Mouse (Mus musculus) limb, embryonic 12.5 days (tissue): Measurements from ENCODE around the gene Donson. TPM values are rescaled to one million over a fixed set of nuclear protein-coding genes. Genes with fewer than 3 reads are reported as not detected.

Experiments used
- ATAC-seq: fragments of 200-750 bp; cut with Nextera tagmentation; 2 replicates; pipeline ENCODE4 v1.8.0; 2017; ENCODE audit warnings: low read depth, moderate TSS enrichment; ENCODE audit not compliant: insufficient number of reproducible peaks, insufficient read depth, low FRiP score, low TSS enrichment
- H3K27ac ChIP-seq: fragments of 300-500 bp; sonication (generic); 2 replicates; pipeline ENCODE4 v1.5.1; 2016; ENCODE audit warnings: mild to moderate bottlenecking, moderate library complexity
- H3K27me3 ChIP-seq: fragments of 300-500 bp; sonication (generic); 2 replicates; pipeline ENCODE4 v1.6.1; 2016; ENCODE audit warnings: mild to moderate bottlenecking, moderate library complexity
- H3K36me3 ChIP-seq: fragments of 300-500 bp; sonication (generic); 2 replicates; pipeline ENCODE4 v1.6.1; 2016; ENCODE audit warnings: mild to moderate bottlenecking, moderate library complexity
- H3K4me1 ChIP-seq: fragments of 300-500 bp; sonication (generic); replicated peaks from 2 replicates; pipeline ENCODE4 v1.6.1; 2016
- H3K4me2 ChIP-seq: fragments of 300-500 bp; sonication (generic); 2 replicates; pipeline ENCODE4 v1.6.1; 2016; ENCODE audit warnings: mild to moderate bottlenecking, moderate library complexity
- H3K4me3 ChIP-seq: fragments of 300-500 bp; sonication (generic); replicated peaks from 2 replicates; pipeline ENCODE4 v1.5.1; 2016; ENCODE audit warnings: mild to moderate bottlenecking
- H3K9ac ChIP-seq: fragments of 300-500 bp; sonication (generic); replicated peaks from 2 replicates; pipeline ENCODE4 v1.6.1; 2016; ENCODE audit warnings: mild to moderate bottlenecking, moderate library complexity
- H3K9me3 ChIP-seq: fragments of 300-500 bp; sonication (generic); 2 replicates; pipeline ENCODE4 v1.6.1; 2016; ENCODE audit warnings: mild to moderate bottlenecking, moderate library complexity
- WGBS: fragments of 180-500 bp; shearing (Covaris S2); methylation state at CpG from one replicate; pipeline ENCODE4 v1.1.7; 2016; 5-methylcytosine and 5-hydroxymethylcytosine counted together
- polyA plus RNA-seq: library from polyadenylated mRNA; unstranded; fragments of >200 nt; fragmentation: Nextera tagmentation; extraction: Ambion mirVana; gene quantifications from 2 replicates; pipeline ENCODE4 v1.2.1, GENCODE M21; 2016

Donson gene
- polyA plus RNA-seq, 1 experiment from 2014 or later, result 36.2 TPM

GRCm38 (mm10) chr16:91717399-91717798 is 28.8 kb upstream of the Donson start:
- H3K9me3 ChIP-seq, result no peaks in the 10 kb centered on the region
- H3K27ac ChIP-seq, result no peak overlapping the region
- H3K9ac ChIP-seq, result no peak overlapping the region
- H3K4me1 ChIP-seq, result no peaks in the 10 kb centered on the region
- H3K4me3 ChIP-seq, result no peak overlapping the region
- 78% methylated on average over 4 of the region's 4 CpGs for WGBS
- H3K36me3 ChIP-seq, result peaks cover 81% of the 10 kb centered on the region
- no peak overlapping the region for H3K4me2 ChIP-seq
- H3K27me3 ChIP-seq, result no peaks in the 10 kb centered on the region
- no peak for ATAC-seq

GRCm38 (mm10) chr16:91716927-91717349 is 28.4 kb upstream of the Donson start:
- Histone ChIP-seq H3K4me1 (no peaks in the 10 kb centered on the region), H3K4me2 (no peak overlapping the region), H3K27ac (no peak overlapping the region), H3K9ac (no peak overlapping the region), H3K27me3 (no peaks in the 10 kb centered on the region), H3K4me3 (no peak overlapping the region), H3K9me3 (no peaks in the 10 kb centered on the region), H3K36me3 (peaks cover 85% of the 10 kb centered on the region)
- 86% methylated on average over 11 of the region's 11 CpGs for WGBS
- no peak for ATAC-seq

GRCm38 (mm10) chr16:91710241-91710640 is 21.7 kb upstream of the Donson start:
- H3K27ac ChIP-seq, result no peak overlapping the region
- H3K4me3 ChIP-seq, result no peak overlapping the region
- no peak overlapping the region for H3K4me2 ChIP-seq
- peaks cover 83% of the 10 kb centered on the region for H3K36me3 ChIP-seq
- H3K27me3 ChIP-seq, result no peaks in the 10 kb centered on the region
- no peaks in the 10 kb centered on the region for H3K9me3 ChIP-seq
- no peak overlapping the region for H3K9ac ChIP-seq
- no peaks in the 10 kb centered on the region for H3K4me1 ChIP-seq
- 89% methylated on average over 7 of the region's 7 CpGs for WGBS
- ATAC-seq, result no peak

- Histone ChIP-seq H3K36me3 (peaks cover 64% of the 10 kb centered on the region), H3K27me3 (no peaks in the 10 kb centered on the region), H3K9me3 (no peaks in the 10 kb centered on the region), H3K4me1 (peaks cover 6% of the 10 kb centered on the region; the same call in 1 of the 2 replicates), H3K4me3 (no peak overlapping the region), H3K4me2 (no peak overlapping the region), H3K9ac (no peak overlapping the region), H3K27ac (0 out of 2 replicates have a peak overlapping the region, but pooled peaks have one; percentile 51)
- WGBS, result 82% methylated on average over 14 of the region's 14 CpGs
- no peak for ATAC-seq
These were observed 16.2 kb upstream of the Donson start for GRCm38 (mm10) chr16:91704603-91705340.

GRCm38 (mm10) chr16:91702771-91703188 is 14.2 kb upstream of the Donson start:
- WGBS, result 58% methylated on average over 3 of the region's 3 CpGs
- ATAC-seq, result no peak

GRCm38 (mm10) chr16:91701908-91702307 is 13.3 kb upstream of the Donson start:
- H3K4me1 ChIP-seq, result peaks cover 6% of the 10 kb centered on the region; the same call in 1 of the 2 replicates
- no peak overlapping the region for H3K4me2 ChIP-seq
- no peaks in the 10 kb centered on the region for H3K27me3 ChIP-seq
- H3K27ac ChIP-seq, result no peak overlapping the region
- no peaks in the 10 kb centered on the region for H3K9me3 ChIP-seq
- H3K9ac ChIP-seq, result no peak overlapping the region
- 69% methylated on average over 13 of the region's 13 CpGs for WGBS
- peaks cover 66% of the 10 kb centered on the region for H3K36me3 ChIP-seq
- no peak overlapping the region for H3K4me3 ChIP-seq
- no peak for ATAC-seq

More at GRCm38 (mm10) chr16:91702771-91703188, 14.2 kb upstream of the Donson start:
- no peak overlapping the region for H3K4me2 ChIP-seq
- peaks cover 6% of the 10 kb centered on the region; the same call in 1 of the 2 replicates for H3K4me1 ChIP-seq
- H3K4me3 ChIP-seq, result no peak overlapping the region
- peaks cover 66% of the 10 kb centered on the region for H3K36me3 ChIP-seq
- no peak overlapping the region for H3K9ac ChIP-seq
- H3K27me3 ChIP-seq, result no peaks in the 10 kb centered on the region
- H3K9me3 ChIP-seq, result no peaks in the 10 kb centered on the region
- H3K27ac ChIP-seq, result 0 out of 2 replicates have a peak overlapping the region, but pooled peaks have one; percentile 12

- no peak overlapping the region for H3K27ac ChIP-seq
- H3K36me3 ChIP-seq, result peaks cover 58% of the 10 kb centered on the region
- peaks cover 14% of the 10 kb centered on the region for H3K4me1 ChIP-seq
- no peaks in the 10 kb centered on the region for H3K9me3 ChIP-seq
- H3K9ac ChIP-seq, result no peak overlapping the region
- 90% methylated on average over 1 of the region's 1 CpGs for WGBS
- ATAC-seq, result no peak
- H3K4me2 ChIP-seq, result no peak overlapping the region
- H3K4me3 ChIP-seq, result no peak overlapping the region
- no peaks in the 10 kb centered on the region for H3K27me3 ChIP-seq
These were observed 10.4 kb upstream of the Donson start for GRCm38 (mm10) chr16:91698995-91699394.

- ATAC-seq, result no peak
- 47% methylated on average over 8 of the region's 8 CpGs for WGBS
These were observed 6.7 kb upstream of the Donson start for GRCm38 (mm10) chr16:91695108-91695755.

GRCm38 (mm10) chr16:91694455-91695084 is 6.0 kb upstream of the Donson start:
- Histone ChIP-seq H3K36me3 (peaks cover 40% of the 10 kb centered on the region), H3K4me3 (no peak overlapping the region), H3K27me3 (no peaks in the 10 kb centered on the region), H3K4me2 (no peak overlapping the region), H3K4me1 (peaks cover 11% of the 10 kb centered on the region; the same call in 1 of the 2 replicates), H3K27ac (no peak overlapping the region), H3K9me3 (no peaks in the 10 kb centered on the region), H3K9ac (no peak overlapping the region; the same call in 1 of the 2 replicates)
- peak; percentile 71 for ATAC-seq
- WGBS, result 31% methylated on average over 14 of the region's 14 CpGs

More at GRCm38 (mm10) chr16:91695108-91695755, 6.7 kb upstream of the Donson start:
- H3K4me2 ChIP-seq, result no peak overlapping the region
- H3K27ac ChIP-seq, result 0 out of 2 replicates have a peak overlapping the region, but pooled peaks have one; percentile 17
- H3K9me3 ChIP-seq, result no peaks in the 10 kb centered on the region
- no peak overlapping the region for H3K4me3 ChIP-seq
- no peak overlapping the region for H3K9ac ChIP-seq
- peaks cover 46% of the 10 kb centered on the region for H3K36me3 ChIP-seq
- H3K27me3 ChIP-seq, result no peaks in the 10 kb centered on the region
- H3K4me1 ChIP-seq, result peaks cover 8% of the 10 kb centered on the region; the same call in 1 of the 2 replicates

- Histone ChIP-seq H3K36me3 (peaks cover 25% of the 10 kb centered on the region), H3K4me1 (peaks cover 23% of the 10 kb centered on the region), H3K27me3 (no peaks in the 10 kb centered on the region), H3K4me3 (no peak overlapping the region), H3K9me3 (no peaks in the 10 kb centered on the region), H3K9ac (no peak overlapping the region), H3K4me2 (no peak overlapping the region; the same call in 1 of the 2 replicates), H3K27ac (no peak overlapping the region)
- 49% methylated on average over 7 of the region's 7 CpGs for WGBS
- no peak for ATAC-seq
These were observed 1.2 kb upstream of the Donson start for GRCm38 (mm10) chr16:91689791-91690190.
